Mouse (Mus musculus): Measurements from ENCODE around the gene Epha3.

Gene Epha3

GRCm38 (mm10) chr16:63863913-63864330, at the start of gene Epha3:
Gene Epha3, minus strand, starts transcription at chr16:63864175.
- DNase-seq (ENCODE audit: low spot score in 2 of 2), result peak; percentile 57 to 81

GRCm38 (mm10) chr16:63903425-63903824, 39.5 kb upstream of the Epha3 start:
- DNase-seq (ENCODE audit: low spot score in 2 of 2), result no peak

- no peak for DNase-seq (ENCODE audit: low spot score in 2 of 2)
Observed at GRCm38 (mm10) chr16:63881190-63881589, 17.2 kb upstream of the Epha3 start.

GRCm38 (mm10) chr16:63872313-63872712, 8.3 kb upstream of the Epha3 start:
- DNase-seq (ENCODE audit: low spot score in 2 of 2), result no peak

- DNase-seq (ENCODE audit: low spot score in 2 of 2), result no peak
Observed at GRCm38 (mm10) chr16:63864463-63864976, 545 bp upstream of the Epha3 start.

- DNase-seq (ENCODE audit: low spot score in 2 of 2), result peak; percentile 14 to 16
Observed at GRCm38 (mm10) chr16:63863181-63863580, 794 bp downstream of the Epha3 start.

GRCm38 (mm10) chr16:63857561-63857960, 6.4 kb downstream of the Epha3 start:
- DNase-seq (ENCODE audit: low spot score in 2 of 2), result no peak

- DNase-seq (ENCODE audit: low spot score in 2 of 2), result peak; percentile 44 to 84
Observed at GRCm38 (mm10) chr16:63856658-63857552, 7.1 kb downstream of the Epha3 start.

GRCm38 (mm10) chr16:63850297-63850696, 13.7 kb downstream of the Epha3 start:
- no peak for DNase-seq (ENCODE audit: low spot score in 2 of 2)

GRCm38 (mm10) chr16:63842911-63843310, 21.1 kb downstream of the Epha3 start:
- DNase-seq (ENCODE audit: low spot score in 2 of 2), result no peak

GRCm38 (mm10) chr16:63837466-63837865, 26.5 kb downstream of the Epha3 start:
- no peak for DNase-seq (ENCODE audit: low spot score in 2 of 2)

- DNase-seq (ENCODE audit: low spot score in 2 of 2), result no peak
Observed at GRCm38 (mm10) chr16:63821164-63821563, 42.8 kb downstream of the Epha3 start.

- no peak for DNase-seq (ENCODE audit: low spot score in 2 of 2)
Observed at GRCm38 (mm10) chr16:63817606-63818005, 46.4 kb downstream of the Epha3 start.

GRCm38 (mm10) chr16:63816672-63817071, 47.3 kb downstream of the Epha3 start:
- no peak for DNase-seq (ENCODE audit: low spot score in 2 of 2)

- no peak for DNase-seq (ENCODE audit: low spot score in 2 of 2)
Observed at GRCm38 (mm10) chr16:63809871-63810270, 54.1 kb downstream of the Epha3 start.

GRCm38 (mm10) chr16:63808991-63809390, 55.0 kb downstream of the Epha3 start:
- no peak for DNase-seq (ENCODE audit: low spot score in 2 of 2)

GRCm38 (mm10) chr16:63806437-63807129, 57.4 kb downstream of the Epha3 start:
- DNase-seq (ENCODE audit: low spot score in 2 of 2), result no peak

- DNase-seq (ENCODE audit: low spot score in 2 of 2), result no peak
Observed at GRCm38 (mm10) chr16:63806025-63806424, 58.0 kb downstream of the Epha3 start.

- DNase-seq (ENCODE audit: low spot score in 2 of 2), result no peak
Observed at GRCm38 (mm10) chr16:63801436-63801835, 62.5 kb downstream of the Epha3 start.

GRCm38 (mm10) chr16:63798341-63798740, 65.6 kb downstream of the Epha3 start:
- DNase-seq (ENCODE audit: low spot score in 2 of 2), result no peak

- no peak for DNase-seq (ENCODE audit: low spot score in 2 of 2)
Observed at GRCm38 (mm10) chr16:63794292-63794691, 69.7 kb downstream of the Epha3 start.

GRCm38 (mm10) chr16:63793805-63794204, 70.2 kb downstream of the Epha3 start:
- DNase-seq (ENCODE audit: low spot score in 2 of 2), result no peak

GRCm38 (mm10) chr16:63792084-63792483, 71.9 kb downstream of the Epha3 start:
- DNase-seq (ENCODE audit: low spot score in 2 of 2), result no peak

Data from frontal cortex, postnatal 10 days (tissue).